Mouse (Mus musculus): ENCODE results near the gene Cmip. TPM values are rescaled to one million over a fixed set of nuclear protein-coding genes. Genes with fewer than 3 reads are reported as not detected.
"Not testable (repeated sequence)": the region's sequence is repeated elsewhere in the genome, so short reads cannot be mapped to it uniquely, and the experiment has no call there.

The Cmip gene
- polyA plus RNA-seq, 1 experiment, result 31.0 TPM

DNA sequence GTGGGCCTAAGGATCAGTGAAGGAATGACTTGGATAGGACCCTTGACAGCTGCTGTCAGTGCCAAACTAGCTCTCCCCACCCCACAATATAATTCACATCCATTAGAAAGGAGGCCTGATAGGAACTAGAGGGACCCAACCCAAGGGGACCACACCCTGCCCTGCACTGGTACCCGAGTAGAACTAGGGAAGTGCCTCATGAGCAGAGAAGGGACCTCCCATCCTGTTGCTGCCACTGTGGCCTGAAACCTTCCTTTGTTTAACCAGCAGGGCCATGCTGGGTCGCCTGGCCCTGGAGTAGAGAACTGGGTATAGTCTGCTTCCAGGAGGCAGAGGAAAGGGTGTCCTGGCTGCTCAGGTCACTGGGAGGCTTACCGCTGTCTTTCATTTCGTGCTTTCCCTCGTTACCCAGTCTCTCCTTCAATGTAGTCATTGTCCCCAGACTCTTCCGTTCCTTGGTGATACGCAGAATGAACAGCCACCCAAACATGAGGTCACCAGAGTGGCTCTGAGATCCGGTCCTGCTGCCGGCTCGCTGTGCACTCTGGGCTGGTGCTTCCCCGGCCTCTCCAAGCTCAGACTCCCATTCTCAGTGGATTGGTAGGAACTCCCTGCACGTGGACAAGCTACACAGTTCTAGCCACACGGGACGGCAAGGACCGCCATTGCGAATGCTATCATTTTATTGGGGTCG, 164.1 kb downstream of the Cmip start:
- no peak for TF ChIP-seq POLR2A (IDR thresholded peaks at IDR 0.05; ENCODE audit: low read depth, low read length)
- no peak for TF ChIP-seq CTCF (IDR thresholded peaks at IDR 0.05; ENCODE audit: borderline replicate concordance, insufficient read depth, low read length)
- Histone ChIP-seq H3K27ac (ENCODE audit: insufficient read depth, low read length) (no peak overlapping the region), H3K4me1 (ENCODE audit: control insufficient read depth, insufficient read depth, low read length) (no peaks in the 10 kb centered on the region), H3K4me3 (ENCODE audit: insufficient read depth, low read length) (no peak overlapping the region)

DNA sequence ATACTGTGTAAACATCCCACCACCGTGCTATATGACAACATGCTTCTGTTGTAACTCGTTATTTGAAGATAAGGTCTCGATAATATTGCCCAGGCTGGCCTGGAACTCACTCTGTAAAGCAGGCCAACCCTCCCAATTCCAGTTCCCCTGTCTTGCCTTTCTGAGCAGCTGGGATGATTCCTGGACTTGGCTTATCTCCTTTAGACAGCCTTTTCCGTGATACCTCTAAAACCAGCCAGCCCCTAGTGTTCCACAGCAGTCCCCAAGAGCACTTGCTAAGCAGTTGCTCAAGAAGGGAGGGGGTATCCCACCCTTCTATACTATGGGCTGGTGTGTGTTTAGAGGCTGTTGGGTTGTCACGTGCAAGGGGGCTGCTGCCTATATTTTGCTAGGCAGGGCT, 165.0 kb downstream of the Cmip start:
- H3K4me1 ChIP-seq (ENCODE audit: control insufficient read depth, insufficient read depth, low read length), result no peaks in the 10 kb centered on the region
- H3K4me3 ChIP-seq (ENCODE audit: insufficient read depth, low read length), result no peak overlapping the region
- no peak for TF ChIP-seq POLR2A (IDR thresholded peaks at IDR 0.05; ENCODE audit: low read depth, low read length)
- TF ChIP-seq CTCF (IDR thresholded peaks at IDR 0.05; ENCODE audit: borderline replicate concordance, insufficient read depth, low read length), result no peak
- no peak overlapping the region for H3K27ac ChIP-seq (ENCODE audit: insufficient read depth, low read length)

DNA sequence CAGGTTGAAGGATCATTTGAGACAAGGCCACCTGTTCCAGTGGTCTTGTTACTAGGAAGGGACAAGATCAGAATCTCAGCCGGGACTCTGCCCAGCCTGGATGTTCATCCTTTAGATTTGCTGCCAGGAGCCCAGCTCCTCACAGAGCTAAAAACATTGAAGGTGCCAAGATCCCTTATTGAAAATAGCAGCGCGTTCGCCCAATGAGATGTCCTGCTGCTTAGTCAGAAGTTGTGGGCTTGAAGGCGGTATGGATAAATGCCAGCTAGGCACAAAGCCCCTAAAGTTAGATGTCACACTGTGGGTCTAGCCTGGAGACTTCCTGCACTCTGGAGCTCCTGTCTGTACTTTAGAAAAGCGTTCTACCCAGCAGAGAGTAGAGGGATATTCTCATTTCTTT, 165.5 kb downstream of the Cmip start:
- TF ChIP-seq CTCF (IDR thresholded peaks at IDR 0.05; ENCODE audit: borderline replicate concordance, insufficient read depth, low read length) (no peak), POLR2A (IDR thresholded peaks at IDR 0.05; ENCODE audit: low read depth, low read length) (no peak)
- no peaks in the 10 kb centered on the region for H3K4me1 ChIP-seq (ENCODE audit: control insufficient read depth, insufficient read depth, low read length)
- H3K4me3 ChIP-seq (ENCODE audit: insufficient read depth, low read length), result no peak overlapping the region
- no peak overlapping the region for H3K27ac ChIP-seq (ENCODE audit: insufficient read depth, low read length)

DNA sequence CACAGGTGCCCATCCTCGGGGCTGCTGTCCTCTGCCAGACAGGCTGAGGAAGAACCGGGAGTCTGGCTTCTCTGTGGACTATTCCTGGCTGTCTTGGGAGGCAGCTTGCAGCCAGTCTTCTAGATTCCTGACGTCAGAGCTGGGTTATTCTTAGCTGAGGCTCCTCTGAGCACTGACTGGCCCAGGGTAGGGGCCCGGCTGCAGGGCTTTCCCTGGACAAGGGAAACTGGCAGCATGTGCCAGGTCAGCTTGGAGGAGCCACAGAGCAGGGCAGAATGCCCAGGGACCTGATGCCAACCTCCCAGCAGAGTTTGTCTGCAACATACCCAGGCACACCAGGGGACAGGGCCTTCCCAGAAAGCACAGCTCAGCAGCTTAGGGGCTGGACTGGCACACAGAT, 166.2 kb downstream of the Cmip start:
- TF ChIP-seq POLR2A (IDR thresholded peaks at IDR 0.05; ENCODE audit: low read depth, low read length) (no peak), CTCF (IDR thresholded peaks at IDR 0.05; ENCODE audit: borderline replicate concordance, insufficient read depth, low read length) (no peak)
- no peaks in the 10 kb centered on the region for H3K4me1 ChIP-seq (ENCODE audit: control insufficient read depth, insufficient read depth, low read length)
- no peak overlapping the region for H3K27ac ChIP-seq (ENCODE audit: insufficient read depth, low read length)
- no peak overlapping the region for H3K4me3 ChIP-seq (ENCODE audit: insufficient read depth, low read length)

DNA sequence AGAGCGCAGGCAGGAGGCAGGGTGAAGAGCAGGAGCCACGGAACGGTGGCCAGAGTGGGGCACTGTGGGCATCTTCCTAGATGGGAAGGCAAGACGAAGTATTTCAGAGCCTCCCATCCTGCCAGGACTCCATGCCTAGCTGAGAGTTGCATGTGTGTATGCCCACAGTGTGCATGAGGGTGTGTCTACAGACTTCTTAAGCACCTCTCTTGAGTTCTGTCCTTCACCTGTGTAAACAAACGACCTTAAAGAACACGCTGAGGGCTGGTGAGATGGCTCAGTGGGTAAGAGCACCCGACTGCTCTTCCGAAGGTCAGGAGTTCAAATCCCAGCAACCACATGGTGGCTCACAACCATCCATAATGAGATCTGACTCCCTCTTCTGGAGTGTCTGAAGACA, 171.0 kb downstream of the Cmip start:
- not testable (repeated sequence) for H3K27ac ChIP-seq (ENCODE audit: insufficient read depth, low read length); H3K4me3 ChIP-seq (ENCODE audit: insufficient read depth, low read length); H3K4me1 ChIP-seq (ENCODE audit: control insufficient read depth, insufficient read depth, low read length)

GRCm38 (mm10) chr8:117428524-117429162, 171.8 kb downstream of the Cmip start:
- no peaks in the 10 kb centered on the region for H3K4me1 ChIP-seq (ENCODE audit: control insufficient read depth, insufficient read depth, low read length)
- TF ChIP-seq POLR2A (IDR thresholded peaks at IDR 0.05; ENCODE audit: low read depth, low read length), result no peak
- TF ChIP-seq CTCF (IDR thresholded peaks at IDR 0.05; ENCODE audit: borderline replicate concordance, insufficient read depth, low read length), result no peak
- H3K4me3 ChIP-seq (ENCODE audit: insufficient read depth, low read length), result no peak overlapping the region
- H3K27ac ChIP-seq (ENCODE audit: insufficient read depth, low read length), result no peak overlapping the region

DNA sequence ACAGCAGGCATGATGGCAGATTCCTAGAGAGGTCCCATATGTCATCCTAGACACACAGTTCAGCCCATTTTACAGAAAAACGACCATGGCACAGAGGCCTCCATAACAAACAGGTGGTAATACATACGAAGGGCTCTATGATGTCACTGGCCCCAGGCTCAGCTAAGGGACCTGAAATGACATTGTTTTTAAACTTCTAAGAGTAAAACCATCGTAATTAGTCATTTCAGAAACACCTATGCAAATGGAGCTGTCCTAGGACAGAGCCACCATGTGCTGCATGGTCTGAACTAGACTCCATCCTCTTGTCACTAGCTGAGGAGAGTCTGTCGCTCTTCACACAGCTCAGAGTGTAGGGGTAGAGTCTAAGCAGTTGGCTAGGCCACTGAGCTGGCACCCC, 173.8 kb downstream of the Cmip start:
- TF ChIP-seq POLR2A (IDR thresholded peaks at IDR 0.05; ENCODE audit: low read depth, low read length), result no peak
- TF ChIP-seq CTCF (IDR thresholded peaks at IDR 0.05; ENCODE audit: borderline replicate concordance, insufficient read depth, low read length), result no peak

GRCm38 (mm10) chr8:117431554-117431953, 174.7 kb downstream of the Cmip start:
- no peak overlapping the region for H3K27ac ChIP-seq (ENCODE audit: insufficient read depth, low read length)
- TF ChIP-seq CTCF (IDR thresholded peaks at IDR 0.05; ENCODE audit: borderline replicate concordance, insufficient read depth, low read length) (no peak), POLR2A (IDR thresholded peaks at IDR 0.05; ENCODE audit: low read depth, low read length) (no peak)
- no peaks in the 10 kb centered on the region for H3K4me1 ChIP-seq (ENCODE audit: control insufficient read depth, insufficient read depth, low read length)
- H3K4me3 ChIP-seq (ENCODE audit: insufficient read depth, low read length), result no peak overlapping the region

More for the DNA sequence above, 173.8 kb downstream of the Cmip start:
- H3K27ac ChIP-seq (ENCODE audit: insufficient read depth, low read length), result no peak overlapping the region
- no peak overlapping the region for H3K4me3 ChIP-seq (ENCODE audit: insufficient read depth, low read length)
- H3K4me1 ChIP-seq (ENCODE audit: control insufficient read depth, insufficient read depth, low read length), result no peaks in the 10 kb centered on the region

- Histone ChIP-seq H3K4me1 (ENCODE audit: control insufficient read depth, insufficient read depth, low read length) (no peaks in the 10 kb centered on the region), H3K27ac (ENCODE audit: insufficient read depth, low read length) (no peak overlapping the region), H3K4me3 (ENCODE audit: insufficient read depth, low read length) (no peak overlapping the region)
- no peak for TF ChIP-seq POLR2A (IDR thresholded peaks at IDR 0.05; ENCODE audit: low read depth, low read length)
- TF ChIP-seq CTCF (IDR thresholded peaks at IDR 0.05; ENCODE audit: borderline replicate concordance, insufficient read depth, low read length), result no peak
Measured at GRCm38 (mm10) chr8:117432111-117432510, 175.2 kb downstream of the Cmip start.

GRCm38 (mm10) chr8:117433968-117434367, 177.1 kb downstream of the Cmip start:
- Histone ChIP-seq H3K4me3 (ENCODE audit: insufficient read depth, low read length) (no peak overlapping the region), H3K4me1 (ENCODE audit: control insufficient read depth, insufficient read depth, low read length) (no peaks in the 10 kb centered on the region), H3K27ac (ENCODE audit: insufficient read depth, low read length) (no peak overlapping the region)
- no peak for TF ChIP-seq CTCF (IDR thresholded peaks at IDR 0.05; ENCODE audit: borderline replicate concordance, insufficient read depth, low read length)
- no peak for TF ChIP-seq POLR2A (IDR thresholded peaks at IDR 0.05; ENCODE audit: low read depth, low read length)
